Mouse (Mus musculus) monocyte, adult 2 months (primary cell): Measurements from ENCODE around the gene Kalrn.

Experiments
- DNase-seq, 2 experiments: peaks; one replicate each; pipeline ENCODE4 v3.0.0; 2022; ENCODE audit warnings: low spot score in 2 of 2, low read depth in 1 of 2

Gene Kalrn

DNA sequence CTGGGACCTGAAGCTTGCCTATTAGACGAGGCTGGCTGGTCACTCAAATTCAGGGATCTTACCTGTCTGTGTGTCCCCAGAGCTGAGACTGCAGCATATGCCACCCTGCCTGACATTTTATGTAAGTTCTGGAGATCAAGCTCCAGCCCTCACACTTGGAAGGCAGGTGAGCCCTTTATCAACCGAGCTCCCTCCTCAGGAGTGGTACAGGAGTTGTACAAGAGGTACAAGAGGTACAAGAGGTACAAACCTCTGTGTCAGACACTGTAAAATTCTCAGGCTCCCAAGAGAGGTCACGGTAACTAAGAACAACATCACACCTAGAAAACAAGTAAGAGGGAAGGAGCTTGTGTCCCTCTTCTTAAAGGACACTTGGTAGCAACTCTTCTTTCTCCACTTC lies 217.8 kb downstream of the Kalrn start:
- no peak for DNase-seq

DNA sequence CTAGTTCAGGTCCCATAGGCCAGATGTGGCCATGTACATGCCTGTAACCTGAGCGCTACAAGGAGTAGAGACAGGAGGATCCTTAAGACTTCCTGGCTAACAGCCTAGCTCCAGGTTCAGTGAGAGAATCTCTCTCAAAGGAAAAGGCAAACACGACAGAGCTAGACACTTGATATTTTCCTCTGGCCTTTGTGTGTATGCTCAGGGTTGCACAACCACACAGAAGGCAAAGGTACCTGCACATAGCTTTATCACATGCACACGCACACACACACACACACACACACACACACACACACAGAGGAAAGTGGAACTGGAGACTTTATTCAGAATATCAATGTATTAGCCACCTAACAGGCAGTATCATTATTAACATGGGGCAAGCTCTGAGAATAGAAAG lies 219.3 kb downstream of the Kalrn start:
- no peak for DNase-seq

DNA sequence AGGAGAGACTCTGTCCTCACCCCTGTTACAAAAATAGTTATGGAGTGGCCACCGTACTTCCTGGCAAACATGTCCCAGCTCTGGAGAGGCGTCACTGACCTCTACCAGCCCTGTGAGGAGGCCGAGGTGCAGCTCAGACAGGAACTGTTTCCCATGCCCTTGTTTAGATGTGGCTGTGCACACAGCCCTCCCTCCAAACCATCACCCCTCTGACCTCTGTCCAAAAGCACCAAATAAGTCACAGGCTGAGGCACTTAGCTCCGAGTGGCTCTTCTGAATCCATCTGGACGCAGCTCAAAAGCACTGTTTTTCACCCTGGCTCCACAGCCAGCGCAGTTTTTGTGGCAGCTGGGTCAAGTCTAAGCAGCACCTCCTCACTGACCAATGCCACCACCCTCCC lies 220.6 kb downstream of the Kalrn start:
- no peak for DNase-seq

DNA sequence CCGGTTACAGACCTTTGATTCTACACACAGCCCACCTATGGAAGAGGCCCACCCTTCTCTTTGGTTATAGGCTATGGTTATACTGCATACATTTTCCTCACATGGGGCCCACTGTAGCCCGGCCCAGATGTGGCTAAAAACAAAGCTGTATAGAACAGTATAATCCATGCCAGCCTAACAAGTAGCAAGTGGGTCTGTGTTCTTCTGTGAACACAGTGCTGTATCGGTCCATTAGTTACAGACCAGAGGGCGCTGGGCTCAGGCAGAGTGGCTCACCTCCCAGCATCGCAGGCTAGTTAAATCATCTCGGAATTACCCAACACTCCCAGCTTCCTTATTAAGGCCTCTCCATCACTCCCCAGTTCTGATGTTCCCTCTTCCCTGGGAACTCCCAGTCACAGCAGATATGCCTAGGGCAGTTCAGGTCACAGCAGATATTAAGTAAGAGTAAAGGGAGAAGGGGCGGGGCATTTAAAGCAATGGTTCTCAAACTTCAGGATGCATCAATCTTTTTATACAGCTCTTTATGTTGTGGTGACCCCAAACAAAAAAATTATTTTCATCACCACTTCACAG lies 221.7 kb downstream of the Kalrn start:
- no peak for DNase-seq

DNA sequence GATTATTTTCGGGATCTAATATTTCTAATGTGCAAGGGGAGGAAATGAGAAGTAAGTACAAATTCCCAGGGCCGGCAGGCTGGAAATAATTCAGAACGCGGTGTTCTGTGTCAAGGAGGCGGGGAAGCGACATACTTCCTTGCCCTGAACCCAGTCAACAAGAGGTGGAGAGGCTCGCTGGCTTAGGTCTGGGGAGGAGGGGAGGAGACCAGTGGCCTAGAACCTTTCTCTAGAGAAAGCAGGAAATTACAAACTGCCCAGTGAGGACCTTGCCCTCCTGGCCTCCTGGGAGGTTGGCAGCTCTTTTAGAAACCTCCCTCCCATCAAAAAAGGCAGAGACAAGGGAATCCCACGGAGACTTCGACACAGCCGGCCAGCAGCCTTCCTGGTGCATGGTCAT lies 225.8 kb downstream of the Kalrn start:
- DNase-seq: no peak

DNA sequence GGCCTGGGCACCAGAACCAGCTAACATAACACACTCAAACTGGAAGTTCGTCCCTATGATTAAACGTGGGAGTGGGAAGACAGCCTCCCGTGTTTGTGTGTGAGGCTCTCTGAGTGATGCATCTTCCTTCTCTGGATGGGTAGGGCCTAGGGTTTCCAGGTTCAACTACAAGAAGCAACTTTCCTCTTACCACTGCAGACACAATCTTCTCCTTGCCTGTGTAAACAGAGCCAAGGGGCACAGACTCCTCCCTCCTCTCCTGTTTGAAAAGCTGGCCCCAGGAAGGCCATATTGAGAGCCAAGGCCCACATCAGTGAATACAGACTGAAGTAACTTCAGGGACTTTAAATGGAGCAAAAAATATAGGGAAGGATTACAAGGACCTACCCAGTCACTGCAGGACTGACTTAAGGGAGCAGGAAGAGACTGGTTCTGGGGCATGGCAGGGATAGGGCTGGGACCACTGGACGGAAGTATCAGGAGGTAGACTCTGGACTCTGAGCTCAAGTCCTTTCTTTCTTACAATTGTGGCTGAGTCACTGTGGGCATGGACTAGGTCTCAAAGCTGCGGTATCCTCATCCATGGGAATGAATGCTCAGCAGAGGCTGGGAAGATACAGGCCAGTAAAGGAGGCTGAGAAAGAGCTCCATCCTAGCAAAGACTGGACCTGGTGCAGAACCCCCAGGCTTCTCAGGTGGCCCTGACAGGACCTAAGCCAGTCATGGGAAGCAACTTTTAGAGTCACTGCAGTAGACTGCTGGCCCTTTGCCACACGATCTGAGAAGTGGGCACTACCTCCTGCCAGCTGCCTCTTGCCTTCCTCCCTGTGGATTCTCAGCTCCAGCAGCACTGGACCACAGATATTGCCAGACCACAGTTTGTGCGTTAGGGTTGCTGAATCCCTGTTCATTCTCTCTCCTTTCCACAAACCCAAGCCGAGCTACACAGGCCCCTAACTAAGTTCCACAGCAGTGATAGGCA lies 228.1 kb downstream of the Kalrn start:
- no peak for DNase-seq

DNA sequence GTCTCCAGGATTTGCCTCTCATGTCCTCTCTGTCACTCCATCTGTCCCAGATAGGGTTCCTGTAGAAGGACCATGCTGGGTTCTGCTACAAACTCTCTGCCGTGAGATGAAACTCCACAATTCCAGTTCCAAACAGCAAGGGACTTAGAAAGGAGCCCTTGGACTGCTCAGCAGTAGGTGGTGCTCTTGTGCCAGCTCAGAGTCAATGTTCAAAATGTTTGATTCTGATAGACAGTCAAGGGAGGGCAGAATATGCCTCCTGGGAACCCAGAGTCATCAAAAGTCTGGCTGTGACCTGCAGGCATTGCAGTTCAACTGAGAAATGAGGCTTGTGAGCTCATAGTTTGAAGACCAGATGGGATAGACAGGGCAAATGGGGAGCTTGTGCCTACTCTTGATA lies 229.4 kb downstream of the Kalrn start:
- no peak for DNase-seq

DNA sequence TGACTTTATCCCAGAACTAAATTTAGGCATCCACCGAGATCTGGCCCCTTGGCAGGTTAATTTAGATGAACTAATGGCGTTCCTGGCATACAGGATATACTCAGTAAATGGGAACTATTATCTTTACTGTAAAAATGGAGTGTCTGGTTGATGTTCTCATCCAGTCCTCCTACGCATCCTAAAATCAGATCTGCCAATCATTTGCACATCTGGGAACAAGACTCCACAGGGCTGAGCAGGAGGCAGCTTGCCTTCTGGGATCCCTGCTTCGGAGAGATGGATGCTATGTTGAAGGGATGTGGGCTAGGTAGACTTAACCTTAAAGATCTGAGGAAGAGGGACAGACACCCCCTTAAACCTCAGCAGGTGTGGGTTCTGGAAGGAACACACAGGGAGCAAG lies 230.2 kb downstream of the Kalrn start:
- no peak for DNase-seq

DNA sequence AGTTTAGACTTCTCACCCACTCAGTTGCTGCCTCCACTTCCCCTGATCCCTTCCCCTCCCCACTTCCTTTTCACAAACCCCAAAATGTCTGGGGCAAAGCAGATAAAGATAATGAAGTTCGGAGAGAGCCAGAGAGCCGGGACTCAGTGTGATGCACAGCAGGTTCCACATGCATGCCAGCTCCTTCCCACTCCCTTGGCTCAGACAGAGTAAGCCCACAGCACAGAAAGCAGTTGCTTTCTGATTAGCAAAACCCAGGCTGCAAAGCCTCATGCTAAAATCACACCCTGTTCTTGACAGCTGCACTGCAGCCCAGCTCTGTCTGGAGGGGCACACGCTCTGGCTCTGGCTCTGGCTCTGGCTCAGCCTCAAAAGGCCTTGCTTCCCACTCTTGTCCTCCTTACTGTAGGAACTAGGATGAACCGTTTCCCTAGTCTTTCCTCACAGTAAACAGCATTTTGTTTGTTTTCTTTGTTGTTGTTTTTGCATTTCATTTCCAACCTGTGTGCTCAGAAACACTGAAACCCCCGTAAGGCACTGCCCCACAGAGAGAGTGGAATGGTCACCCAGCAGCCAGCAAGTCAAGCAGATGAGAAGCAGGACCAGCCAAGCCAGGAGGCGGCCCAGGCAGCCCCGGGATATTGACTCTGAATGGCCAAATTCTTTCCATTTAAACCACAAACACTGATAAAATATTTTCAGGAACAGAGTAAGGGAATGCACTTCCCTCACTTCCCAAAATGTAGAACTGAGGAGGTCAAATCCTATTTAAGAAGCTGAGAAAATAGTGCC lies 230.8 kb downstream of the Kalrn start:
- DNase-seq: no peak

DNA sequence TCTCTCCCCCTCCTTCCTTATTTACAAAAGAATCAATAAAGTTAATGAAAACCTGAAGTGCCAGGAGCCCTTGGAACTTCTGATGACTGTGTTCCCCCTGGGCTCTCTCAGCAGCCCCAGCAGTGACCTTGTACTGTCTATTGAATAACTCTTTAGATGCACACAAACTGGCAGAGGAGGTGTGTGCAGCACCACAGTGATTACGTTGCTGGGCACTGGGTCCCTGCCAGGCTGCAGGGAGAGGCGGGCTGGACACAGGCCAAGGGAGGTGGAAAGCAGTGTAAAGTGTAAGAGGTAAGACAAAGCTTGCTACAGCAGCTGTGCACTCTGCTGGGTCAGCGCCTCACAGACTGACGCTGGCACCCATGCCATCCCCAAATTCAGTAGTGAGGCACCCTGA lies 238.4 kb downstream of the Kalrn start:
- no peak for DNase-seq

DNA sequence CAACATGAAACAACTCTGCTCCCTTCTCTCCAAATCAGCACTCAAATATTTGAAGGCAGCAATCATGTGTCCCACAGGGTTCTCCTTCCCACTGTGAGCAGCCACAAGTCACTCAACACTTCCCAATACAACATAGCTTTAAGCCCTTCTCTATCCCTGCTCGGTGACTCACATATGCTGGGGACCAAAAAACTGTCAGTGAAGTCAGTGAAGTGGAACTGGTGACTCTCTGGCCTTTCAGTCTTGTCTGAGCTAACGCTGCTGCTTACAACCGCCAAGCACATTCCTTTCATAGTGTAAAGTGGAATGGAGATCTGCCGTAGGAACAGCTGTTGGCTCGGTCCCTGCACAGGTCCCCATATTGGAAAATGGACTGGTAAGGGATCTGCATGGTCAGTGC lies 241.7 kb downstream of the Kalrn start:
- no peak for DNase-seq

DNA sequence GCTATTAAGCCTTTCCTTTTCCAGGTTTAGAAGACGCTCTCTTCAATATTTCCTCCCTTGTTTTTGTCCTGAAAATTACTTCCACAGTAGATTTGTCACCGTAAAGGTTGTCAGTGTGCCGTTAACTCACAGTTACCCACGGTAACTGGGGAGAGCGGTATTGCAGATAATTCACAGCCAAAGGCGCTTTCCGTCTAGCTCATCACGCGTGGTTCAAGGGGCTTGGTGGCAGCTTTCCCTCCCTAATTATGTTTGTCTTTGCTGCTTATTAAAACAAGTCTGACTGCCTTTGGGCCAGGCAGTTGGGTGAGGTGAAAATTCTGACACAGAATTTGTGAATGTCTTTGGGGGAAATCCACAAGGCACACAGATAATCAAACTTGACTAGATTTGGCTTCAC lies 243.5 kb downstream of the Kalrn start:
- DNase-seq: no peak

DNA sequence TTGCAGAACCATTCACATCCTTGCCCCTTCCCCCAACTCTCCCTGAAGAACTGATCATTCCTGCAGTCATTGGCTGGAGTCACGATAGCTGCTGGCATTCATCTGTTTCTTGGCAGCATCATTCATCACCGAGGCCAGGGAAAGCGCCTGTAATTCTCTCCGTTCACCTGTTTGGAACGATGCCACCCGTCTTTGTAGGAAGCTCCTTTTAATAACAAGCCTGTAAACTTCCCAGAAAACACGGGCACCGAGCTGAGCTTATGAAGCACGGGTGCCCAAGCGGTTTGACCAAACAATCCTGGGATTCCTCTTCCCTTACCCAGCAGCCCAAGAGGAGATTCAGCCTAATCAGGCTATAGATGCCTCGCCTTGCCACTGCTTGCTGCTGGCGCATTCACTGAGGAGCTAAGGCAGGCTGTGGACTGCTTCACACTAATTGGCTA lies 243.9 kb downstream of the Kalrn start:
- no peak for DNase-seq

DNA sequence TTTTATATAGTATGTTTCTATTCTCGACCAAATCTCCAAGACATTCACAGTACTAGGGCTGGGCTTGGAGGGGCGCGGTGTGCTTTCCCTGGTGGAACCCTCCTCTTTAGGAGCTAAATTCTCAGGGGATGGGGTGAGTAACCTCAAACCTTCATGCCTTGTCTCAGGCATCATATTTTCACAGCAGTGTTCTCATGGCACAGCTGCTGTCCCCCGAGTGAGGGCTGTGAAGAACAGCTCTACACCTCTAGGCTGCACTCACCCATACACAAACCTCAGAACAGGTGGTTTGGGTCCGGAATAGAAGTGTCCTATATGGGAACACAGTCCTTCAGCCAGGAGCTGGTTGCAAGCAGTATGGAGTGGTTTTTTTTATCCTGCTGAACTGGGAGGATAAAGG lies 245.4 kb downstream of the Kalrn start:
- no peak for DNase-seq

DNA sequence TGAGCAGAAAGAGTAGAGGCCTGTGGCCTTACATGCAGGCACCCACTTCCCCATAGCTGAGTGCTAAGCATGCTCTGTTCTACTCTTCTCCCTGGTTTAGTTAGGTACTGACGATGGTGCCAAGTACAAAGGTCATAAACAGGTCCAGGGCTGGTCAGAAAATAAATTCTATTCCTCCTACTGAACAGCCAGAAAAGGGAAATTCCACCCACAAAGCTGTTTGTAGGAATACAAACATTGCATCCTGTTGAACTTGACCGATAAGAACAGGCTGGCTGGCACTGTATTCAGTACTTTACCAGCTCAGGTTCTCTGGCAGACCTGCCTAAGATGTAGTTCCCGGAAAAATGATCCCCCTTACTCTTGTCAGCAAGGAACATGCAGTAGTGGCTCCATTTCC lies 247.5 kb downstream of the Kalrn start:
- DNase-seq: no peak

DNA sequence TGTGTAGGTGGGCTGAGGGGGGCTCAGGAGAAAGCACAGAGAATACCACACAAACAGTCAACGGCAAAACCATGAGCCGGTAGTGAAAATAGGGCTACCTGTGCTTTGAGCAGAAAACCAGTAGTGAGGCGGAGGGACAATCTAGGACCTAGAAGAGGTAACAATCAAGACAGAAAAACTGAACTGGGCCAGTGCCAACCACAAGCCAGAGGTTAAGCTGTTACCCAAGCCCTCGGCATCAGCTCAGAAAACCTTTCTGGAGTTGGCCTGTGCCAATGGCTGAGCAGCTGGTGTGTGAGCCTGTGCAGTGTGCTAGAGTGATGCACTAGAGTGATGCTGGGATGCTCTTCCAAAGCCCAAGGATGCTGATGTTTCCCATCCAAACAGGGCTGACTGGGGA lies 248.2 kb downstream of the Kalrn start:
- DNase-seq: no peak

DNA sequence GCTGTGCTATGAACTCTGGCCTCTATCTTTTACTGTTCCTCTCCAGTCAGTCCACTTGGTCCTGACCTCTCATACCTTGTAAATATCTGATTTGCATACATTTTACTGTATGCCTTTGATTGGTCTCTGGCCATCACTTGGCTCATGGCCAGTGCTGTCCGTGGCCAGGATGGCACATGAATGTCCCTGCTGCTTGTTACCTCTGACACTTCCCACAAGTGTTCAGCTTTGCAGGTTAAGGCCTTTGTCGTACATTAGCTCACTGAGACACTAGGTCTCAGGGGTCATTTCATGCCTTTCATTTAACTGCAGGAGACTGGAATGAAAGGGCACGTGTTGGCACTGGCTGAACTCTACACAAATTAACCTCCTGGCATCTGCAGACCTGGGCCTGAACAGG lies 248.6 kb downstream of the Kalrn start:
- DNase-seq: no peak

DNA sequence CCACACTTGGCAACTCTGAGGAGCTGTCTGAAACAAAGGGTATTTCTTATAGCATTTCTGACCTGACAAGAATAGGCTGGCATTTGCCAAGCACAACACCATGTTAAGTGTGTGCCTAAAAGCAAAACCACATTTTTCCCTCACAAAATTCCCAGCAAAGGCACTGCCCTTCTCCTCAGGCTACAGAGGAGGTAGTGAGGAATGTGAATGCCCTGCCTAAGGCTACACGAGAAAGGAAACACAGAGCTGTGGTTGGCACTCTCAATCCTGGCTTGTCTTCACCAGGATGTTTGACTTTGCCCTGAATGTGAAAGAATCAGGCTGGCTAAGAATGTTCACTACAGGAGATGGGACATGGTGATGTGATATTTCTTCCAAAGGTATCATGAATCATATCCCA lies 249.8 kb downstream of the Kalrn start:
- DNase-seq: no peak

DNA sequence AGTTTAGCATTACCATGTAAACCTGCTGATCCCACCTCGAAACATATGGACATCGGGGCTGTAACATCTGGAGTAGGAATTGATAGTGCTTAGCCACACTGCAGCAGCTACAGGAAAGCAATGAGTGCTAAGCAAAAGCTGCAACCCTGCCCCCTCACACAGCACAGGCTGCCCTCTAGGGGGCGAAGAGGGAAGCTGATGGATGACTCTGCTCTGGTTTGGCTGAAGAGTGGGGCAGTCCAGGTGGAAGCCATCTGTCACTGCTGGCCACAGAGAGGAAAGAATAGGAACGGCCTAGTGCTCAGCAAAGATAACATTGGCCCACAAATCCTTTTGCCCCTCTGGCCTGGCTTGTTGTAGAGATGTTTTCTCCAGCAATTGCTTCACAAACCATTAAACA lies 250.8 kb downstream of the Kalrn start:
- DNase-seq: no peak

DNA sequence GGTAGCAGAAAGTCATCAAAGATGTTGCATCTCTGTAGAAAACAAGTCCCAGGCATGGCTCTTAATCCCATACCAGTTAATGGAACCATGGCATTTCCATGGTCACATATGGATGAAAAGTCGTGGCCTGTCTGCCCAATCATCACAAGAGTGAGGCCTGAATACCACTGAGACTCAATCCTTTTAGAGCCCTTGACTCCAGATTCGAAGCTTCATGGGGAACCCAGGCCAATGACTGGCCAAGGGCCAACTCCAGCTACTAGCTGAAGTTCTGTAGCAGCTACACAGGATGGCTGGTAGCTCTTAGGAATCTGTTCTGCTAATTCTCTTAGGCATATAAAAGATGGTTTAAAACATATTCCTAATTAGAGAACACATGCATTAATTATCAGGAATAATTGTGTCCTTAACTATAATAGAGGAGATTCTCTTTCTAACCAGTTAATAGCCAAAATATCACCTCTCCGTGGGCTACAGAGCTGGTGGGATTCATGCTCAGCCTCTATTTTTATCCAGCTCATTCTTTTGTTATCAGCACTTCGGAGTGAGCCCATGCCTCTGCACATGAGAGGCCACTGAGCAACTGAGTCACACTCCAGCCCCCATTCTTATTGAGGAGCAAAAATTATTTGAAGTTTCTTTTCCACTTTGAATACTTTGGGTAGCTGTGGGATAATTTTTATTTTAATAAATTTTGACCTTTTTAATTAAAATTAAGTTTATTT lies 252.1 kb downstream of the Kalrn start:
- DNase-seq: no peak
